Mouse (Mus musculus): ENCODE data around the gene Rfc1. TPM values are rescaled to one million over a fixed set of nuclear protein-coding genes. Genes with fewer than 3 reads are reported as not detected.
"Not testable (repeated sequence)": the region's sequence is repeated elsewhere in the genome, so short reads cannot be mapped to it uniquely, and the experiment has no call there.

Rfc1 gene
- polyA plus RNA-seq, 1 experiment from 2014 or later: 98.1 TPM

- no peak overlapping the region for H3K9ac ChIP-seq
- ATAC-seq (ENCODE audit: insufficient number of reproducible peaks, low FRiP score, low TSS enrichment, low read depth): no peak
- 28% methylated on average over 4 of the region's 4 CpGs for WGBS
- no peak overlapping the region for H3K27ac ChIP-seq
- H3K4me1 ChIP-seq: peaks cover 13% of the 10 kb centered on the region; the same call in 1 of the 2 replicates
- peak overlapping the region; percentile 60 for H3K4me2 ChIP-seq
- peaks cover 9% of the 10 kb centered on the region; the same call in 1 of the 2 replicates for H3K36me3 ChIP-seq
- H3K4me3 ChIP-seq: peak overlapping the region; percentile 96
- H3K9me3 ChIP-seq: no peaks in the 10 kb centered on the region
- no peaks in the 10 kb centered on the region for H3K27me3 ChIP-seq
Measured at GRCm38 (mm10) chr5:65336075-65336355, 545 bp upstream of the Rfc1 start.

- peak overlapping the region; percentile 93 for H3K27ac ChIP-seq
- H3K9me3 ChIP-seq: no peaks in the 10 kb centered on the region
- WGBS: 5% methylated on average over 8 of the region's 8 CpGs
- no peaks in the 10 kb centered on the region for H3K27me3 ChIP-seq
- H3K9ac ChIP-seq: peak overlapping the region; percentile 94
- H3K4me3 ChIP-seq: peak overlapping the region; percentile 96
- H3K4me1 ChIP-seq: peaks cover 13% of the 10 kb centered on the region; the same call in 1 of the 2 replicates
- peak overlapping the region; percentile 60 for H3K4me2 ChIP-seq
- no peak for ATAC-seq (ENCODE audit: insufficient number of reproducible peaks, low FRiP score, low TSS enrichment, low read depth)
- H3K36me3 ChIP-seq: peaks cover 9% of the 10 kb centered on the region; the same call in 1 of the 2 replicates
Measured at GRCm38 (mm10) chr5:65334788-65335187, 682 bp downstream of the Rfc1 start.

GRCm38 (mm10) chr5:65329971-65330370 is 5.5 kb downstream of the Rfc1 start:
- WGBS: 78% methylated on average over 3 of the region's 3 CpGs
- Histone ChIP-seq H3K9me3 (no peaks in the 10 kb centered on the region), H3K4me2 (no peak overlapping the region), H3K4me3 (no peak overlapping the region), H3K9ac (no peak overlapping the region), H3K27me3 (no peaks in the 10 kb centered on the region), H3K36me3 (peaks cover 9% of the 10 kb centered on the region; the same call in 1 of the 2 replicates), H3K4me1 (peaks cover 9% of the 10 kb centered on the region; the same call in 1 of the 2 replicates), H3K27ac (no peak overlapping the region)
- no peak for ATAC-seq (ENCODE audit: insufficient number of reproducible peaks, low FRiP score, low TSS enrichment, low read depth)

GRCm38 (mm10) chr5:65326212-65326611 is 9.3 kb downstream of the Rfc1 start:
- H3K4me1 ChIP-seq: no peaks in the 10 kb centered on the region
- no peak overlapping the region for H3K9ac ChIP-seq
- no peaks in the 10 kb centered on the region for H3K9me3 ChIP-seq
- H3K27me3 ChIP-seq: no peaks in the 10 kb centered on the region
- no peak overlapping the region for H3K4me3 ChIP-seq
- no peak for ATAC-seq (ENCODE audit: insufficient number of reproducible peaks, low FRiP score, low TSS enrichment, low read depth)
- H3K27ac ChIP-seq: no peak overlapping the region
- 69% methylated on average over 5 of the region's 5 CpGs for WGBS
- H3K36me3 ChIP-seq: peaks cover 4% of the 10 kb centered on the region; the same call in 1 of the 2 replicates
- H3K4me2 ChIP-seq: no peak overlapping the region

GRCm38 (mm10) chr5:65324758-65325355 is 10.6 kb downstream of the Rfc1 start:
- Histone ChIP-seq H3K36me3 (peaks cover 4% of the 10 kb centered on the region; the same call in 1 of the 2 replicates), H3K4me3 (no peak overlapping the region), H3K9ac (no peak overlapping the region), H3K4me1 (no peaks in the 10 kb centered on the region), H3K4me2 (no peak overlapping the region), H3K27ac (no peak overlapping the region), H3K27me3 (no peaks in the 10 kb centered on the region), H3K9me3 (no peaks in the 10 kb centered on the region)
- 89% methylated on average over 3 of the region's 3 CpGs for WGBS
- no peak for ATAC-seq (ENCODE audit: insufficient number of reproducible peaks, low FRiP score, low TSS enrichment, low read depth)

- ATAC-seq (ENCODE audit: insufficient number of reproducible peaks, low FRiP score, low TSS enrichment, low read depth): no peak
- WGBS: 69% methylated on average over 3 of the region's 3 CpGs
Measured at GRCm38 (mm10) chr5:65324271-65324670, 11.2 kb downstream of the Rfc1 start.

GRCm38 (mm10) chr5:65322165-65322564 is 13.3 kb downstream of the Rfc1 start:
- peaks cover 18% of the 10 kb centered on the region for H3K36me3 ChIP-seq
- no peak overlapping the region for H3K27ac ChIP-seq
- no peaks in the 10 kb centered on the region for H3K27me3 ChIP-seq
- H3K9me3 ChIP-seq: no peaks in the 10 kb centered on the region
- no peak overlapping the region for H3K4me3 ChIP-seq
- H3K4me1 ChIP-seq: no peaks in the 10 kb centered on the region
- ATAC-seq (ENCODE audit: insufficient number of reproducible peaks, low FRiP score, low TSS enrichment, low read depth): no peak
- no peak overlapping the region for H3K4me2 ChIP-seq
- WGBS: 52% methylated on average over 10 of the region's 10 CpGs
- no peak overlapping the region for H3K9ac ChIP-seq

More at GRCm38 (mm10) chr5:65324271-65324670, 11.2 kb downstream of the Rfc1 start:
- H3K4me1 ChIP-seq: no peaks in the 10 kb centered on the region
- no peaks in the 10 kb centered on the region for H3K27me3 ChIP-seq
- no peak overlapping the region for H3K9ac ChIP-seq
- no peaks in the 10 kb centered on the region for H3K9me3 ChIP-seq
- no peak overlapping the region for H3K4me3 ChIP-seq
- peaks cover 4% of the 10 kb centered on the region for H3K36me3 ChIP-seq
- no peak overlapping the region for H3K4me2 ChIP-seq
- H3K27ac ChIP-seq: no peak overlapping the region

GRCm38 (mm10) chr5:65319176-65319575 is 16.3 kb downstream of the Rfc1 start:
- Histone ChIP-seq H3K4me2 (no peak overlapping the region), H3K9me3 (no peaks in the 10 kb centered on the region), H3K36me3 (peaks cover 42% of the 10 kb centered on the region), H3K4me3 (no peak overlapping the region), H3K27me3 (no peaks in the 10 kb centered on the region), H3K9ac (no peak overlapping the region), H3K27ac (no peak overlapping the region), H3K4me1 (no peaks in the 10 kb centered on the region)
- 91% methylated on average over 9 of the region's 9 CpGs for WGBS
- no peak for ATAC-seq (ENCODE audit: insufficient number of reproducible peaks, low FRiP score, low TSS enrichment, low read depth)

GRCm38 (mm10) chr5:65308866-65309265 is 26.6 kb downstream of the Rfc1 start:
- peaks cover 69% of the 10 kb centered on the region for H3K36me3 ChIP-seq

GRCm38 (mm10) chr5:65308208-65308607 is 27.3 kb downstream of the Rfc1 start:
- no peaks in the 10 kb centered on the region for H3K4me1 ChIP-seq
- no peak for ATAC-seq (ENCODE audit: insufficient number of reproducible peaks, low FRiP score, low TSS enrichment, low read depth)
- 94% methylated on average over 7 of the region's 7 CpGs for WGBS
- H3K27ac ChIP-seq: no peak overlapping the region
- no peak overlapping the region for H3K9ac ChIP-seq
- no peaks in the 10 kb centered on the region for H3K27me3 ChIP-seq
- no peak overlapping the region for H3K4me3 ChIP-seq
- no peak overlapping the region for H3K4me2 ChIP-seq
- no peaks in the 10 kb centered on the region for H3K9me3 ChIP-seq
- peaks cover 66% of the 10 kb centered on the region for H3K36me3 ChIP-seq

More at GRCm38 (mm10) chr5:65308866-65309265, 26.6 kb downstream of the Rfc1 start:
- no peak overlapping the region for H3K27ac ChIP-seq
- ATAC-seq (ENCODE audit: insufficient number of reproducible peaks, low FRiP score, low TSS enrichment, low read depth): no peak
- no peak overlapping the region for H3K9ac ChIP-seq
- WGBS: 93% methylated on average over 3 of the region's 3 CpGs
- no peak overlapping the region for H3K4me3 ChIP-seq
- no peaks in the 10 kb centered on the region for H3K4me1 ChIP-seq
- no peaks in the 10 kb centered on the region for H3K9me3 ChIP-seq
- H3K27me3 ChIP-seq: no peaks in the 10 kb centered on the region
- no peak overlapping the region for H3K4me2 ChIP-seq

- no peak overlapping the region for H3K27ac ChIP-seq
- no peak overlapping the region for H3K9ac ChIP-seq
- peaks cover 53% of the 10 kb centered on the region for H3K36me3 ChIP-seq
- H3K4me3 ChIP-seq: no peak overlapping the region
- H3K4me2 ChIP-seq: no peak overlapping the region
- WGBS: 68% methylated on average over 9 of the region's 9 CpGs
- no peaks in the 10 kb centered on the region for H3K4me1 ChIP-seq
- no peak for ATAC-seq (ENCODE audit: insufficient number of reproducible peaks, low FRiP score, low TSS enrichment, low read depth)
- no peaks in the 10 kb centered on the region for H3K9me3 ChIP-seq
- H3K27me3 ChIP-seq: no peaks in the 10 kb centered on the region
Measured at GRCm38 (mm10) chr5:65305516-65305915, 30.0 kb downstream of the Rfc1 start.

GRCm38 (mm10) chr5:65300121-65300520 is 35.3 kb downstream of the Rfc1 start:
- Histone ChIP-seq H3K36me3 (peaks cover 52% of the 10 kb centered on the region), H3K27me3 (no peaks in the 10 kb centered on the region), H3K4me3 (no peak overlapping the region), H3K4me2 (no peak overlapping the region), H3K9ac (no peak overlapping the region), H3K4me1 (no peaks in the 10 kb centered on the region), H3K27ac (no peak overlapping the region), H3K9me3 (no peaks in the 10 kb centered on the region)
- no peak for ATAC-seq (ENCODE audit: insufficient number of reproducible peaks, low FRiP score, low TSS enrichment, low read depth)
- 86% methylated on average over 9 of the region's 9 CpGs for WGBS

- H3K4me3 ChIP-seq; H3K4me2 ChIP-seq; H3K27ac ChIP-seq; H3K9me3 ChIP-seq; H3K9ac ChIP-seq; ATAC-seq (ENCODE audit: insufficient number of reproducible peaks, low FRiP score, low TSS enrichment, low read depth); H3K27me3 ChIP-seq; H3K4me1 ChIP-seq: not testable (repeated sequence)
- H3K36me3 ChIP-seq: peaks cover 52% of the 10 kb centered on the region
- WGBS: 100% methylated on average over 1 of the region's 1 CpGs
Measured at GRCm38 (mm10) chr5:65299623-65300022, 35.8 kb downstream of the Rfc1 start.

Measured in limb, embryonic 15.5 days (tissue).